Mouse (Mus musculus) heart, embryonic 16.5 days (tissue): ENCODE measurements around the gene Gpank1. TPM values are rescaled to one million over a fixed set of nuclear protein-coding genes. Genes with fewer than 3 reads are reported as not detected.
"Not testable (repeated sequence)": the region's sequence is repeated elsewhere in the genome, so short reads cannot be mapped to it uniquely, and the experiment has no call there.

Experiments used
- ATAC-seq: fragments of 200-750 bp; cut with Nextera tagmentation; replicated peaks from 2 replicates; pipeline ENCODE4 v1.8.0; 2017; ENCODE audit warnings: moderate number of reproducible peaks; ENCODE audit not compliant: insufficient read depth, low FRiP score; ENCODE audit errors: extremely low read depth
- H3K27ac ChIP-seq: fragments of 300-500 bp; sonication (generic); 2 replicates; pipeline ENCODE4 v1.5.1; 2014; ENCODE audit warnings: mild to moderate bottlenecking, low read length, control low read depth, moderate library complexity
- H3K27me3 ChIP-seq: fragments of 300-500 bp; sonication (generic); 2 replicates; pipeline ENCODE4 v1.6.1; 2014; ENCODE audit warnings: low read length, mixed read lengths; ENCODE audit not compliant: control insufficient read depth, insufficient read depth
- H3K36me3 ChIP-seq: fragments of 300-500 bp; sonication (generic); 2 replicates; pipeline ENCODE4 v1.6.1; 2014; ENCODE audit not compliant: control insufficient read depth, insufficient read depth
- H3K4me1 ChIP-seq: fragments of 300-500 bp; sonication (generic); 2 replicates; pipeline ENCODE4 v1.6.1; 2014; ENCODE audit warnings: low read length, mixed read lengths; ENCODE audit not compliant: control insufficient read depth, insufficient read depth
- H3K4me2 ChIP-seq: fragments of 300-500 bp; sonication (generic); 2 replicates; pipeline ENCODE4 v1.6.1; 2014; ENCODE audit warnings: low read depth, mild to moderate bottlenecking, control low read depth, low read length
- H3K4me3 ChIP-seq: fragments of 300-500 bp; sonication (generic); 2 replicates; pipeline ENCODE4 v1.5.1; 2014; ENCODE audit warnings: mild to moderate bottlenecking, control low read depth, low read length
- H3K9ac ChIP-seq: fragments of 300-500 bp; sonication (generic); 2 replicates; pipeline ENCODE4 v1.6.1; 2014; ENCODE audit warnings: low read length, control low read depth
- H3K9me3 ChIP-seq: fragments of 300-500 bp; sonication (generic); replicated peaks from 2 replicates; pipeline ENCODE4 v1.6.1; 2016; ENCODE audit warnings: low read length; ENCODE audit not compliant: control insufficient read depth
- WGBS: fragments of 180-500 bp; shearing (Covaris S2); extraction: QIAGEN DNeasy Blood & Tissue Kit; methylation state at CpG from one replicate; pipeline ENCODE4 v1.1.7; 2014; 5-methylcytosine and 5-hydroxymethylcytosine counted together
- polyA plus RNA-seq: library from polyadenylated mRNA; unstranded; fragments of >200 nt; fragmentation: Nextera tagmentation; extraction: Ambion mirVana; gene quantifications from 2 replicates; pipeline ENCODE4 v1.2.1, GENCODE M21; 2015

Gpank1 gene
- polyA plus RNA-seq, 1 experiment from 2014 or later, result 14.9 TPM

GRCm38 (mm10) chr17:35105740-35106389 lies 15.4 kb upstream of the Gpank1 start:
- peaks cover 6% of the 10 kb centered on the region; the same call in 1 of the 2 replicates for H3K4me1 ChIP-seq
- no peaks in the 10 kb centered on the region for H3K27me3 ChIP-seq
- H3K4me2 ChIP-seq, result no peak overlapping the region
- no peaks in the 10 kb centered on the region for H3K9me3 ChIP-seq
- no peak for ATAC-seq
- H3K36me3 ChIP-seq, result peaks cover 12% of the 10 kb centered on the region
- WGBS, result 28% methylated on average over 13 of the region's 13 CpGs
- H3K27ac ChIP-seq, result no peak overlapping the region
- H3K4me3 ChIP-seq, result no peak overlapping the region
- H3K9ac ChIP-seq, result no peak overlapping the region

DNA sequence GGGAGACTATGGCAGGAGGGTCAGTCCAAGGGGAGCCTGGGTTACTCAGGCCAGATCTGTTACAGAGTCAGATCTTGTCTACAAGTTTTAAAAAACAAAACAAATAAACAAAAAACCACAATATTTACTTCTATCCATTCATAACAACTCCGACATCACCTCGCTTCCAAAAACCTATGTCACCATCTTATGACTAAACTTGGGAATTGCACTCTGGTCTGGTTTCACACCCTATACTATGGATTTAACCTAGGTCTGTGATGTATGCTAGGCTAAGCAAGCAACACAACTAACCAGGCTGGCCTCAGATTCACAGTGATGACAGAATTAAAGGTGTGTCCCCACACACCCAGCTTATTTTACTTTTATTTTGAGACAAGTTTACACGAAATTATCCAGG lies 14.7 kb upstream of the Gpank1 start:
- Histone ChIP-seq H3K9me3 (no peaks in the 10 kb centered on the region), H3K4me3 (no peak overlapping the region), H3K27ac (no peak overlapping the region), H3K9ac (no peak overlapping the region), H3K4me1 (peaks cover 6% of the 10 kb centered on the region; the same call in 1 of the 2 replicates), H3K36me3 (peaks cover 6% of the 10 kb centered on the region), H3K27me3 (no peaks in the 10 kb centered on the region), H3K4me2 (no peak overlapping the region)
- no peak for ATAC-seq
- 64% methylated on average over 3 of the region's 3 CpGs for WGBS

- 77% methylated on average over 6 of the region's 6 CpGs for WGBS
- H3K9ac ChIP-seq, result no peak within 1 kb of the TSS
- H3K4me1 ChIP-seq, result peaks cover 3% of the 10 kb centered on the region; the same call in 1 of the 2 replicates
- H3K27ac ChIP-seq, result no peak within 1 kb of the TSS
- H3K4me2 ChIP-seq, result no peak within 1 kb of the TSS
- H3K4me3 ChIP-seq, result no peak within 1 kb of the TSS
- no peaks in the 10 kb centered on the region for H3K27me3 ChIP-seq
- ATAC-seq, result no peak
- no peaks in the 10 kb centered on the region for H3K9me3 ChIP-seq
- no peaks in the 10 kb centered on the region for H3K36me3 ChIP-seq
Observed at GRCm38 (mm10) chr17:35108097-35108496, 13.2 kb upstream of the Gpank1 start, which contains the start of gene Ly6g5c. Gene Ly6g5c (plus strand): TSS chr17:35108279.

GRCm38 (mm10) chr17:35111774-35112173 lies 9.5 kb upstream of the Gpank1 start:
- H3K9ac ChIP-seq, result no peak overlapping the region
- H3K27me3 ChIP-seq, result no peaks in the 10 kb centered on the region
- 68% methylated on average over 9 of the region's 9 CpGs for WGBS
- H3K4me3 ChIP-seq, result no peak overlapping the region
- peak; percentile 24; the same call in 1 of the 2 replicates for ATAC-seq
- no peaks in the 10 kb centered on the region for H3K4me1 ChIP-seq
- peak overlapping the region; percentile 22 for H3K4me2 ChIP-seq
- H3K36me3 ChIP-seq, result peaks cover 11% of the 10 kb centered on the region
- peak overlapping the region; percentile 48; the same call in 1 of the 2 replicates for H3K27ac ChIP-seq
- no peaks in the 10 kb centered on the region for H3K9me3 ChIP-seq

GRCm38 (mm10) chr17:35115046-35116019 lies 5.9 kb upstream of the Gpank1 start, which contains the start of gene Ly6g5b:
Gene Ly6g5b (minus strand): TSS chr17:35115428.
- H3K9ac ChIP-seq, result no peak within 1 kb of the TSS
- H3K27me3 ChIP-seq, result no peaks in the 10 kb centered on the region
- peaks cover 33% of the 10 kb centered on the region for H3K36me3 ChIP-seq
- H3K4me2 ChIP-seq, result no peak within 1 kb of the TSS
- WGBS, result 85% methylated on average over 8 of the region's 8 CpGs
- H3K4me1 ChIP-seq, result peaks cover 8% of the 10 kb centered on the region
- H3K4me3 ChIP-seq, result no peak within 1 kb of the TSS
- H3K9me3 ChIP-seq, result no peaks in the 10 kb centered on the region
- no peak within 1 kb of the TSS for H3K27ac ChIP-seq
- ATAC-seq, result no peak

- no peaks in the 10 kb centered on the region for H3K9me3 ChIP-seq
- under 1% methylated on average over 33 of the region's 33 CpGs for WGBS
- peak overlapping the region; percentile 78 for H3K9ac ChIP-seq
- 0 out of 2 replicates have a peak, but pooled peaks have one; percentile 4 for ATAC-seq
- H3K4me2 ChIP-seq, result peak overlapping the region; percentile 88
- H3K27ac ChIP-seq, result peak overlapping the region; percentile 72
- peaks cover 31% of the 10 kb centered on the region for H3K36me3 ChIP-seq
- peak overlapping the region; percentile 78 for H3K4me3 ChIP-seq
- peaks cover 18% of the 10 kb centered on the region for H3K4me1 ChIP-seq
- no peaks in the 10 kb centered on the region for H3K27me3 ChIP-seq
Observed at GRCm38 (mm10) chr17:35120745-35121142, 511 bp upstream of the Gpank1 start.

DNA sequence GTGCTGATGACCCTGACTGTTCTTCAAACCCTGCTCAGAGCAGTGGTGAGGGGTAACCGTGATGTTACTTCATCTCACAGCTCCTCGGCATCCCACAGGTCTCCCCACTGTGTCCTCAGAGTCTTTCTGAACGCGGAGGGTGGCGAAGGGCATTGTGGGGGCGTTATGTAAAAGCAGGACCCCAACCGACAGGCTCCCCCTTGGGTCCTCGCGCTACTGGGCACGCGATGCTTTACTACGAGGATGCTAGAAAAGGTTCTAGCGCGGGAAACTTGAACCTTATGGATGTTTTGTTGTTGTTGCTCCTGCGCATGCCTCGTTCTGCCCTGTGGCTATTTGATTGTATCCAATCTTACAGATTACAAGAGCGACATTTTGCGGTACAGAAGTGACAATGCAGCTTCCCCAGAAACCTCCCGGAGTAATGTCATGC lies 632 bp downstream of the Gpank1 start, which contains the start of gene Csnk2b:
TSS of gene Csnk2b (minus strand) at position 183 of the 433 bp plus-strand sequence.
- Histone ChIP-seq H3K9ac (peak within 1 kb of the TSS; percentile 88), H3K36me3 (peaks cover 22% of the 10 kb centered on the region), H3K4me1 (peaks cover 20% of the 10 kb centered on the region), H3K9me3 (no peaks in the 10 kb centered on the region), H3K27ac (peak within 1 kb of the TSS; percentile 92), H3K4me2 (peak within 1 kb of the TSS; percentile 88), H3K4me3 (peak within 1 kb of the TSS; percentile 78), H3K27me3 (no peaks in the 10 kb centered on the region)
- WGBS, result 0% methylated on average over 19 of the region's 19 CpGs
- ATAC-seq, result no peak; the same call in 1 of the 2 replicates

DNA sequence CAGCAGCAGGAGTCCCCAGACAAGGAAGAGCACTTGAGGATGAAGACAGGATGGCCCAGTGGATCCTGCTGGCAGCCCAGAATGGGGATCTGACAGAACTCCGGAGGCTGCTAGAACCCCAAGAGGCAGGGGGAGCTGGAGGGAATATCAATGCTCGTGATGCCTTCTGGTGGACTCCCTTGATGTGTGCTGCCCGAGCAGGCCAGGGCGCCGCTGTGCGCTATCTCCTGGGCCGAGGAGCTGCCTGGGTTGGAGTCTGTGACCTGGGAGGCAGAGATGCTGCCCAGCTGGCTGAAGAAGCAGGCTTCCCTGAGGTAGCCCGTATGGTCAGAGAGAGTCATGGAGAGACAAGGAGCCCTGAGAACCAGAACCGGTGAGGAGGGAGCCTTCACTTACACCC lies 2.0 kb downstream of the Gpank1 start:
- H3K4me1 ChIP-seq, result peaks cover 31% of the 10 kb centered on the region
- H3K27ac ChIP-seq, H3K9ac ChIP-seq, H3K4me2 ChIP-seq, H3K9me3 ChIP-seq, H3K4me3 ChIP-seq, ATAC-seq, H3K27me3 ChIP-seq: not testable (repeated sequence)
- H3K36me3 ChIP-seq, result peaks cover 11% of the 10 kb centered on the region
- WGBS, result 85% methylated on average over 9 of the region's 9 CpGs
